Mouse (Mus musculus) liver, embryonic 11.5 days (tissue): ENCODE results near the gene Mfsd4b1. TPM values are rescaled to one million over a fixed set of nuclear protein-coding genes. Genes with fewer than 3 reads are reported as not detected.

Source experiments
- ATAC-seq: fragments of 200-750 bp; cut with Nextera tagmentation; replicated peaks from 2 replicates; pipeline ENCODE4 v1.8.0; 2017; ENCODE audit warnings: moderate number of reproducible peaks, mild to moderate bottlenecking, moderate TSS enrichment, moderate library complexity; ENCODE audit not compliant: low FRiP score
- DNase-seq: peaks from one replicate; pipeline ENCODE4 v3.0.0-alpha.2; 2017; ENCODE audit warnings: low spot score
- H3K27ac ChIP-seq: fragments of 300-500 bp; sonication (generic); 2 replicates; pipeline ENCODE4 v1.5.1; 2014; ENCODE audit warnings: mild to moderate bottlenecking, low read depth, low read length, control low read depth
- H3K27me3 ChIP-seq: fragments of 300-500 bp; sonication (generic); replicated peaks from 2 replicates; pipeline ENCODE4 v1.6.1; 2014; ENCODE audit warnings: low read length, mixed read lengths; ENCODE audit not compliant: control insufficient read depth, insufficient read depth
- H3K36me3 ChIP-seq: fragments of 300-500 bp; sonication (generic); 2 replicates; pipeline ENCODE4 v1.6.1; 2014; ENCODE audit warnings: mild to moderate bottlenecking, low read length, moderate library complexity, mixed read lengths; ENCODE audit not compliant: control insufficient read depth, insufficient read depth
- H3K4me1 ChIP-seq: fragments of 300-500 bp; sonication (generic); replicated peaks from 2 replicates; pipeline ENCODE4 v1.6.1; 2014; ENCODE audit warnings: low read length, mixed read lengths; ENCODE audit not compliant: control insufficient read depth, insufficient read depth
- H3K4me2 ChIP-seq: fragments of 300-500 bp; sonication (generic); 2 replicates; pipeline ENCODE4 v1.6.1; 2014; ENCODE audit warnings: mild to moderate bottlenecking, control low read depth, moderate library complexity
- H3K4me3 ChIP-seq: fragments of 300-500 bp; sonication (generic); 2 replicates; pipeline ENCODE4 v1.5.1; 2014; ENCODE audit warnings: low read depth, low read length, control low read depth
- H3K9ac ChIP-seq: fragments of 300-500 bp; sonication (generic); 2 replicates; pipeline ENCODE4 v1.6.1; 2014; ENCODE audit warnings: low read depth, low read length, control low read depth
- H3K9me3 ChIP-seq: fragments of 300-500 bp; sonication (generic); 2 replicates; pipeline ENCODE4 v1.6.1; 2016; ENCODE audit warnings: low read length, inconsistent platforms, mixed read lengths; ENCODE audit not compliant: control insufficient read depth
- WGBS: fragments of 180-500 bp; shearing (Covaris S2); extraction: QIAGEN DNeasy Blood & Tissue Kit; methylation state at CpG from one replicate; pipeline ENCODE4 v1.1.7; 2014; 5-methylcytosine and 5-hydroxymethylcytosine counted together
- polyA plus RNA-seq: library from polyadenylated mRNA; unstranded; fragments of >200 nt; fragmentation: Nextera tagmentation; extraction: Ambion mirVana; gene quantifications from 2 replicates; pipeline ENCODE4 v1.2.1, GENCODE M21; 2014

Gene Mfsd4b1
- polyA plus RNA-seq, 1 experiment from 2014 or later, result 0.34 TPM

GRCm38 (mm10) chr10:40007953-40008352, 17.1 kb downstream of the Mfsd4b1 start:
- Histone ChIP-seq H3K27ac (no peak overlapping the region), H3K9me3 (no peaks in the 10 kb centered on the region), H3K9ac (no peak overlapping the region), H3K27me3 (no peaks in the 10 kb centered on the region), H3K36me3 (no peaks in the 10 kb centered on the region), H3K4me3 (no peak overlapping the region), H3K4me2 (no peak overlapping the region), H3K4me1 (no peaks in the 10 kb centered on the region; the same call in 1 of the 2 replicates)
- ATAC-seq, result no peak
- DNase-seq, result no peak
- 86% methylated on average over 4 of the region's 4 CpGs for WGBS

- DNase-seq (no peak), ATAC-seq (no peak)
- Histone ChIP-seq H3K4me2 (no peak overlapping the region), H3K4me1 (no peaks in the 10 kb centered on the region; the same call in 1 of the 2 replicates), H3K9me3 (no peaks in the 10 kb centered on the region), H3K9ac (no peak overlapping the region), H3K27ac (no peak overlapping the region), H3K27me3 (no peaks in the 10 kb centered on the region), H3K4me3 (no peak overlapping the region), H3K36me3 (no peaks in the 10 kb centered on the region)
- WGBS, result 74% methylated on average over 10 of the region's 10 CpGs
Measured at GRCm38 (mm10) chr10:40006963-40007362, 18.1 kb downstream of the Mfsd4b1 start.

DNA sequence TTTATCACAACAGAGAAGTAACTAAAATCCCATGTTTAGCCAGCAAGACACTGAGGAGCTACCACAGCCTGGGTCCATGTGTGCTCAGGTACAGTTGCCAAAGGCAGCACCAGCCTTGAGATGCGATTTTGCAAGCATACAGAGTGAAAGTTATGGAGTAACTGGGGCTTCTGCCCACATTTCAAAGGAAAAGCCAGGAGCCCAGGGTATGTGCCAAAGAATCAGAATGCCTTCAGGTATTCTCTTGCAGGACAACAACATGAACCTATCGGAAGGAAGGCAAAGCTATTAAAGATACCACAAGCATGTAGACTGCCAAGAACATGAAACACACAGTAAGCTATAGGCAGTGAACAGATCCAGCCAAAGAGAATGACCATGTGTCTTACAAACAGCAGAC, 24.3 kb downstream of the Mfsd4b1 start:
- no peaks in the 10 kb centered on the region for H3K27me3 ChIP-seq
- H3K36me3 ChIP-seq, result no peaks in the 10 kb centered on the region
- 87% methylated on average over 2 of the region's 2 CpGs for WGBS
- no peak overlapping the region for H3K4me2 ChIP-seq
- no peak overlapping the region for H3K9ac ChIP-seq
- no peaks in the 10 kb centered on the region for H3K9me3 ChIP-seq
- no peak overlapping the region for H3K4me3 ChIP-seq
- no peaks in the 10 kb centered on the region; the same call in 1 of the 2 replicates for H3K4me1 ChIP-seq
- ATAC-seq (no peak), DNase-seq (no peak)
- H3K27ac ChIP-seq, result no peak overlapping the region

DNA sequence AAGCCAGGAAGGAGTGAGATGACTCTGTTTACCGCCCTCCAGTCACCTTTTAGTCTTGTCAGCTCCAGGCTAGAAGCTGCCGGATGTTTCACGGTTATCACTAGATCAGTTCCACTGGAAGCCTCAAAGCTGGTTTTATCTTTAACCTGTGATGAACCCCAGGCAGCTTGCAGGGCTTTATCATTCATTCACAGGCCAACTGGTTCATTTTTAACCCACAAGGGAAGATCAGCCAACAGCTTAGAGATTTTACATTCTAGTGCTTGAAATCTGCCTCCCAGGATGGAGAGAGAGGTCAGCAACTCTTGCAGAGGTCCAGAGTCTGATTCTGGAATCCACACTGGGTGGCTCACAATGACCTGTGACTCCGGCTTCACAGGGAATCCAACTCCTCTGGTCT, 33.9 kb downstream of the Mfsd4b1 start:
- H3K27ac ChIP-seq, result no peak overlapping the region
- H3K27me3 ChIP-seq, result no peaks in the 10 kb centered on the region
- no peak overlapping the region for H3K9ac ChIP-seq
- 26% methylated on average over 4 of the region's 4 CpGs for WGBS
- H3K36me3 ChIP-seq, result no peaks in the 10 kb centered on the region
- DNase-seq (peak; percentile 42), ATAC-seq (peak; percentile 71)
- H3K9me3 ChIP-seq, result no peaks in the 10 kb centered on the region
- H3K4me3 ChIP-seq, result no peak overlapping the region
- peaks cover 6% of the 10 kb centered on the region; the same call in 1 of the 2 replicates for H3K4me1 ChIP-seq
- no peak overlapping the region for H3K4me2 ChIP-seq

DNA sequence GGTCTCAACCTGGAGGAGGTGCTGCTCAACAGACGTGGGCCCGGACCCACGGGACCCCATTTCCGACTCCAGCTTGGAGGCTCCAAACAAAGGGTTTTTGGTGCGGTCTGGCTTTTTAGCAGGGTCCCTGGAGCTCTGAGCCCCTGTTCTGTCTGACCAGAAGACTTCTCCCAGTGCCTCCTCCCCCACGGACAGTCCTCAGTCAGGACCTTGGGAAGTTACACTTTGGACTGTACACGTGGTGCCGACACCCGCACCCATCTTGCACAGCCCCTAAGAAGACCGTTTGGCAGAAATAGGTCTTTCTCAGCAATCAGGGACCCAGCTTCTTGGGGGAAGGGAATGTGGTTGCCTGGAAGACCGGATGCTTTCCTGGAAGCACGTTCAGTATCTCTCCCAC, 38.6 kb downstream of the Mfsd4b1 start, which contains the start of gene Mfsd4b5:
Gene Mfsd4b5, minus strand, starts transcription at position 181 of the 400 bp plus-strand sequence.
- Histone ChIP-seq H3K4me1 (peaks cover 6% of the 10 kb centered on the region; the same call in 1 of the 2 replicates), H3K27ac (no peak within 1 kb of the TSS), H3K4me3 (no peak within 1 kb of the TSS), H3K9ac (no peak within 1 kb of the TSS), H3K9me3 (no peaks in the 10 kb centered on the region), H3K36me3 (no peaks in the 10 kb centered on the region), H3K27me3 (no peaks in the 10 kb centered on the region), H3K4me2 (no peak within 1 kb of the TSS)
- DNase-seq (no peak), ATAC-seq (no peak)
- 80% methylated on average over 12 of the region's 12 CpGs for WGBS

DNA sequence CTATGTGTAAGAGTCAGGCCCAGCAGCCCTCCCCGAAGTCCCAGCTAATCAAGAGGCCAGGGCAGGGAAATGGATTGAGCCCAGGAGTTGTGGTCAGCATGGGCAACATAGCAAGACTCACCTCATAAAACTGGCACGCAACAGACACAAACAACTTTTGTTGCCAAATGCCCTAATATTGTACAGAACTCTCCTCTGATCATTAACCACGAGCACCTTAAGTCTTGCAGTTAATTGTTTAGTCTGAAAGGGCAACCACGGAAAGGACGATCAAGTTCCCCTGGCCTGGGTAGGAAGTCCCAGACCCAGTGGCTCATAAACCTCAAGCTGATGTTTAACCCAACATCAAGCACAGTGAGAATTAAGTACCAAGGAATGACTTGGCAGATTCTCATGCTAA, 42.5 kb downstream of the Mfsd4b1 start:
- no peak overlapping the region for H3K4me3 ChIP-seq
- no peaks in the 10 kb centered on the region for H3K27me3 ChIP-seq
- no peak overlapping the region for H3K27ac ChIP-seq
- H3K9me3 ChIP-seq, result peaks cover 5% of the 10 kb centered on the region
- ATAC-seq (no peak), DNase-seq (no peak)
- H3K4me1 ChIP-seq, result no peaks in the 10 kb centered on the region
- no peaks in the 10 kb centered on the region for H3K36me3 ChIP-seq
- H3K9ac ChIP-seq, result no peak overlapping the region
- 58% methylated on average over 5 of the region's 5 CpGs for WGBS
- no peak overlapping the region for H3K4me2 ChIP-seq

GRCm38 (mm10) chr10:39978231-39978630, 46.8 kb downstream of the Mfsd4b1 start:
- no peak overlapping the region for H3K27ac ChIP-seq
- H3K36me3 ChIP-seq, result no peaks in the 10 kb centered on the region
- H3K4me1 ChIP-seq, result no peaks in the 10 kb centered on the region
- peaks cover 7% of the 10 kb centered on the region for H3K9me3 ChIP-seq
- DNase-seq, result no peak
- ATAC-seq, result no peak
- WGBS, result 74% methylated on average over 1 of the region's 1 CpGs
- no peak overlapping the region for H3K4me2 ChIP-seq
- H3K27me3 ChIP-seq, result no peaks in the 10 kb centered on the region
- H3K9ac ChIP-seq, result no peak overlapping the region
- H3K4me3 ChIP-seq, result no peak overlapping the region

- DNase-seq (no peak), ATAC-seq (no peak)
- no peak overlapping the region for H3K4me3 ChIP-seq
- 89% methylated on average over 4 of the region's 4 CpGs for WGBS
- no peak overlapping the region for H3K4me2 ChIP-seq
- H3K4me1 ChIP-seq, result no peaks in the 10 kb centered on the region
- H3K9ac ChIP-seq, result no peak overlapping the region
- no peaks in the 10 kb centered on the region for H3K36me3 ChIP-seq
- peaks cover 7% of the 10 kb centered on the region for H3K9me3 ChIP-seq
- H3K27ac ChIP-seq, result no peak overlapping the region
- no peaks in the 10 kb centered on the region for H3K27me3 ChIP-seq
Measured at GRCm38 (mm10) chr10:39977346-39977745, 47.7 kb downstream of the Mfsd4b1 start.

- H3K4me1 ChIP-seq, result no peaks in the 10 kb centered on the region
- DNase-seq (no peak), ATAC-seq (no peak)
- peaks cover 7% of the 10 kb centered on the region for H3K9me3 ChIP-seq
- H3K27ac ChIP-seq, result no peak overlapping the region
- WGBS, result 44% methylated on average over 2 of the region's 2 CpGs
- H3K27me3 ChIP-seq, result no peaks in the 10 kb centered on the region
- H3K9ac ChIP-seq, result no peak overlapping the region
- no peaks in the 10 kb centered on the region for H3K36me3 ChIP-seq
- H3K4me2 ChIP-seq, result no peak overlapping the region
- no peak overlapping the region for H3K4me3 ChIP-seq
Measured at GRCm38 (mm10) chr10:39975771-39976170, 49.3 kb downstream of the Mfsd4b1 start.
